Mouse (Mus musculus) NIH3T3 (cell line): ENCODE data around the gene Odam.

Source experiments
- DNase-seq: peaks from one replicate; pipeline ENCODE4 v3.0.0-alpha.2; 2012; ENCODE audit warnings: low read depth

Gene Odam

DNA sequence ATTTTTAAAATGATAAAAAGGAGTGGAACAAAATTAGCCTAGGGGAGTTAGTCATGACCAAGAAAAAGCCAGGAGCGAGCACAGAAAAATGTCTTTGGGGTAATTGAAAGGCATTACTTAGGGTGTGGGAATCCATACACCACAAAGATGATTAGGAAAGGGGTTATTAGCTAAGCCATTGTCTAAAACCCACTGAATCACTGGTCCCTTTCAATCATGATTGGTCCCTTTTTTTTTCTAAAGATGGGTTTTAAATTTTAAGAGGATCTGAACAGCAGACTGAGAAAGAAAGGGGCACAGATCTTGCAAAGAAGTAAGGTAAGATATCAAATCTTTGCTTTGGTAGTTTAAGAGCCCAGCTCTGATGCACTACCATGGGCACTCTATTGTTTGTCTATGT, at the start of gene Odam:
Odam (plus strand) TSS at position 301 of the 400 bp plus-strand sequence.
- no peak for DNase-seq

DNA sequence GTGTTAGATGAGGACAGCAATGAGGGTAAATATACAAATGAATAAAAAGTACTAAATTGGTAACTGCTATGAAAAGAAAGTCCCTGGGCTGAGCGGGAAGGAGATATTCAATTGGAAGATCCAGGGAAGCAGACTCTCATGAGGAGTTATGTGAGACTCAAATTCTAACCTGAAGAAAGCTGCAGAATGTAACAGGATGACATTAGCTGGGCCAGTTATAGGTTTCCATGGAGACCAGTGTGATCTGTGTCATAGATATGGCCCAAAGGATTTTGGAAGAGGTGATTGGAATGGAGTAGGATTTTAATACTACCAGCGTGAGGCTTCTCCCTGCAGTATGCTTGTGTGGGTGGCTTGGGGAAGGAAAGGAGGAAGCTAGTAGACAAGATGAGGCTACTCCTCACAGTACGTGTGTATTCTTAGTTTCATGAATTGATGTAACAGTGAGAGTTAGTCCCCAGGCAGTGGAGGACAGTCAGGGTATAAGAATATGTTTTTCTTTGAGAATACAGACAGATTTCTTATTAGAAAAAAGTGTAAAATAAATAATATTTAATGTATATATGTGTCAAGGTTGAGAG, 29.6 kb upstream of the Odam start:
- DNase-seq = no peak

DNA sequence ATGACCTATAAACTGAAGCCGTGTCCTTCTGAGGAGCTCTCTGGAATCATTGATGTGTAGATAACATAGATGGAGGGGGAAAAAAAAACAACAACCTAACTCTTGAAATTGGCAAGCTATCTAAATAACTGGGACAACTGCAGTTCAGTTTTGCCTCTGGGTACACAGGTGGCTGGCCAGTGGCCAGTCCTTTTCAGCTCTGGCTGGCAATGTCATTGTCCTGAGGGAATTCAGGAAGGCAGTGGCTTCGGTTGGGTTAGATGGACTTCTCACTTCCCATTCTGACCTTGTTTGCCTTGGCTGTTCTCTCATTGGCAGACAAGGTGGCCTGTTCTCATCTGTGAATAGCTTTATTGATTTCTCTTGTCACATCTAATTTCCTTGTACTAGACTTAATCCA, 14.7 kb upstream of the Odam start:
- DNase-seq = no peak

DNA sequence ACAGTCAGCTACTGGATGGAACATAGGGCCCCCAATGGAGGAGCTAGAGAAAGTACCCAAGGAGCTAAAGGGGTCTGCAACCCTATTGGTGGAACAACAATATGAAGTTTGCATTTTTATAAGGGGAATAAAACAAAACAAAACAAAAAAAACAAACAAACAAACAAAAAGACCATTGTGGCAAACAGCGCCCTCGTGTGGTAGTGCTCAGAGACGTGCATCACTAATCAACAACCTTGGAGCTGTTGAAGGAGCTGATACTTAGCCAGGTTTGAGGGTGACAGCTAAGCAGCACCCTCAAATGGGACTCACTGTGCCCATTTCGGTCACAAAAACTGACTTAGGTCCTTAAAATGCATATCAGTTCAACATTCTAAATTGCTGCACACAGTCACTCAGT, 13.4 kb upstream of the Odam start:
- DNase-seq = peak; percentile 3

DNA sequence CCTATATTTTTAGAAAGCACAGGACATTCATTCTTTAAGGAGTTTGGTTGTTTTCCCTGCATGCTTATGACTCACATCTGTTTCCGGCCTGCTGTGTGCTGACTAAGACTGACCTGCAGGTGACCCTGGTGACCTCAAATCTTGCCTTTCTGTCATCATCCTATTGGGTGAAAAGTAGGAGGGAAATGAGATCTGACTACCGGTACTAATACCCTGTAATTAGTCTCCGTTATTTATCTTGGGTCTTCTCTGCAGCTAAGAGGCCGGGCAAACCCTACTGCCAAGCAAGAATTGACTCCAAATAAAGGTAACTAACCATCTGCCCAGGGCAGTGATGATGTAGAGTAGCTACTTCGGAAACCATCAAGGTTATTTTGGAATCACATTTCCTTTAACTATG, 40.5 kb downstream of the Odam start, which contains the start of gene Csn3:
Csn3 (plus strand) TSS at position 208 of the 400 bp plus-strand sequence.
- no peak for DNase-seq

DNA sequence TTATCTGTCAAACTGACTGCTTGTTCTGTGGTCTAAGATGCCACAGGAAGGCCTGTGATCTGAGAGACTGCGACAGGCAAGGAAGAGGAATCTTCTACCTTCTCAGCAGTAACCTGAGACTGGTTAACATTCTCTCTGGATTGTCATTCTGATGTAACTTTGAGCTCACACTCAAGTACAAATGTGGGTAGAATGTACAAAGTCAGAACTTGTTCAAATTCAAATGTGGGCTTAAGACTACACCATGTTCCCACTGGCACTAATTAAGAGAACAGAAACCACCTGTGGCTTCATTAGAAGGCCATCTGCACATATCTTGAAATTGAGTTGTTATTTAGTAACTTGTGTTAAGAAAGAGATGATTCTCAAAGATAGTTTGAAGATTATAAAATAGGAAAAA, 46.8 kb downstream of the Odam start:
- DNase-seq = no peak

DNA sequence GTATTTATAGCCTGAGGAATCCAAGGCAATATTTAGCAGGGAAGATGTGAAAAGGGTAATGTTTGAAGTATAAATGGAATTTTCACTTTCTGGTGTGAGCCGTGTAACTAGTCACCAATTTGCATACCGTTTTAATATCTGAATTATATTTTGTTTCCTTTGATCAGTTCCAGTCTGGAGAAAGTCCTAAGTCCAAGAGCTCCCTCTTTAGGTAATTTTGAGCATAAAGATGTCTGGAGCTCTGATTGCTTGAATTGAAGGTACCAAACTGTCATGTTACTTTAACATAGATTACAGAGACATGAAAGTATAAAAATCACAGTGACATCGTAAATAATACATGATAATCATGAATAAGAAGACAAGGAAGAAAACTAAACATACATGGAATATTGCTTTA, 55.9 kb downstream of the Odam start:
- no peak for DNase-seq

DNA sequence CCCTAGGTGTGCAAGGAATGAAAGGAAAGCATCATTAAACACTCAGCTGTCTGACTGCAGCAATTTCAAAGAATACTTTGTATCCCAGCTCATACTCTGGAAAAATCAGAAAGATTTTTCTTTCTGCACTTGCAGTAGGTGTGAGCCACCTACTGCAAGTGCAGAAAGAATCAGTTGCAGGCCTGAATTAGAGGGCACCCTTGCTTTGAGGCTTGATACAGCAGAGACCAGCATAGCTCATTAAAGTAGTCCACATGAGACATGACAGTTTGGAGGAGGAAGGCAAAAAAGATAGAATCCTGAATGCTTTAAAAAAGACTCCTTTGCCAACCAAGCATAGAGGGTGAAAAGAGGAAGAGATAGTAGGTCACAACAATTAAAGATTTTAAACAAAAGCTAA, 57.7 kb downstream of the Odam start:
- DNase-seq = no peak
